Mouse (Mus musculus): ENCODE results near the gene Aldh3a1.

- TF ChIP-seq CTCF (IDR thresholded peaks at IDR 0.05) = no peak
- TF ChIP-seq POLR2A (IDR thresholded peaks at IDR 0.05; ENCODE audit: insufficient read depth, low read depth, low read length) = no peak
- TF ChIP-seq EP300 (IDR thresholded peaks at IDR 0.05; ENCODE audit: insufficient read depth, low read depth, low read length) = no peak
Observed at GRCm38 (mm10) chr11:61175778-61176177, 31.6 kb upstream of the Aldh3a1 start.

All from heart, adult 2 months (tissue).